Mouse (Mus musculus) cerebellum, postnatal 25 days (tissue): ENCODE data around the gene Efcab11.

Experiments used
- DNase-seq, 2 experiments: peaks; one replicate each; pipeline ENCODE4 v3.0.0; 2021; ENCODE audit warnings: mixed read lengths in 2 of 2

Gene Efcab11

GRCm38 (mm10) chr12:99884269-99885261 lies at the start of gene Efcab11, which contains the start of gene Tdp1:
Efcab11 (minus strand) TSS chr12:99884439.
Tdp1 (plus strand) TSS chr12:99884517.
- DNase-seq, result peak; percentile 95 to 98

- DNase-seq, result no peak
Measured at GRCm38 (mm10) chr12:99933630-99934029, 49.4 kb upstream of the Efcab11 start.

- DNase-seq, result no peak
Measured at GRCm38 (mm10) chr12:99932245-99932644, 48.0 kb upstream of the Efcab11 start.

- DNase-seq, result no peak
Measured at GRCm38 (mm10) chr12:99929160-99929559, 44.9 kb upstream of the Efcab11 start.

GRCm38 (mm10) chr12:99928311-99928710 lies 44.1 kb upstream of the Efcab11 start:
- no peak for DNase-seq

- no peak for DNase-seq
Measured at GRCm38 (mm10) chr12:99923703-99924102, 39.5 kb upstream of the Efcab11 start.

- DNase-seq, result no peak
Measured at GRCm38 (mm10) chr12:99923131-99923606, 38.9 kb upstream of the Efcab11 start.

GRCm38 (mm10) chr12:99921045-99921444 lies 36.8 kb upstream of the Efcab11 start:
- peak in 1 of 2 experiments; percentile 25 for DNase-seq

GRCm38 (mm10) chr12:99919636-99920035 lies 35.4 kb upstream of the Efcab11 start:
- DNase-seq, result no peak

GRCm38 (mm10) chr12:99917800-99918427 lies 33.7 kb upstream of the Efcab11 start:
- DNase-seq, result no peak

GRCm38 (mm10) chr12:99911466-99911865 lies 27.2 kb upstream of the Efcab11 start:
- DNase-seq, result no peak

- DNase-seq, result no peak
Measured at GRCm38 (mm10) chr12:99904537-99904936, 20.3 kb upstream of the Efcab11 start.

- DNase-seq, result no peak
Measured at GRCm38 (mm10) chr12:99902867-99903370, 18.7 kb upstream of the Efcab11 start.

- no peak for DNase-seq
Measured at GRCm38 (mm10) chr12:99901973-99902866, 18.0 kb upstream of the Efcab11 start.

GRCm38 (mm10) chr12:99899991-99900390 lies 15.8 kb upstream of the Efcab11 start:
- peak in 1 of 2 experiments; percentile 12 for DNase-seq

- no peak for DNase-seq
Measured at GRCm38 (mm10) chr12:99898248-99898870, 14.1 kb upstream of the Efcab11 start.

GRCm38 (mm10) chr12:99897846-99898245 lies 13.6 kb upstream of the Efcab11 start:
- DNase-seq, result no peak

GRCm38 (mm10) chr12:99885282-99885901 lies 1.2 kb upstream of the Efcab11 start:
- no peak for DNase-seq

GRCm38 (mm10) chr12:99883713-99884105 lies 530 bp downstream of the Efcab11 start:
- DNase-seq, result peak in 1 of 2 experiments; percentile 20

GRCm38 (mm10) chr12:99883000-99883712 lies 1.1 kb downstream of the Efcab11 start:
- peak; percentile 78 to 88 for DNase-seq

- DNase-seq, result no peak
Measured at GRCm38 (mm10) chr12:99874609-99875008, 9.6 kb downstream of the Efcab11 start.
